Mouse (Mus musculus): ENCODE data around the gene Plscr3. TPM values are rescaled to one million over a fixed set of nuclear protein-coding genes. Genes with fewer than 3 reads are reported as not detected.

Gene Plscr3
- polyA plus RNA-seq, 1 experiment from 2014 or later: 55.1 TPM

DNA sequence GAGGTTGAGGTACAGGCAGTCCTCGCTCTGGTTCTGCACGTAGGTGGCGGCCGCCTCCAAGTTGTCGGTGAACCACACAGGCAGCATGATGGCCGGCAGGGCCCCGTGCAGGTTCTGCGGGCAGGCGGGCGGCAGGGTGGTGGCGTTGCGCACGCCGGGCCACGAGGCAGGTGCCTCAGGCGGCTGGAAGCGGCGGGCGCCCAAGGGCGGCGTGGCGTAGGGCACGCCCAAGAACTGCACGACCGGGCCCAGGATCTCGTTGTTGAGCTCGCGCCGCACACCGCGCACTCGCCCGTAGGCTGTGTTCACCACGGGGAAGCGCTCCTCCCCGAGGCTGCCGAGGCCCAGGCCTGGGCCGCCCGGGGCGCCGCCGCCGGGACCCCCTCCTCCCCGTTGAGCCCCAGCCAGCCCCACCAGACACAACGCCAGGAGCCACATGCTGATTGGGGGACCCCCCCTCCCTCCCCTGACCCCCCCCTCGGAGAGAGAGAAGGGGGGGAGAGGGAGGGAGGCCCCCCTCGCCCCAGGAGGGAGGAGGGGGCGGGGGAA lies 12.1 kb upstream of the Plscr3 start:
- Histone ChIP-seq H3K9me3 (no peaks in the 10 kb centered on the region), H3K36me3 (replicated peaks) (peaks cover 32% of the 10 kb centered on the region), H3K4me1 (peaks cover 48% of the 10 kb centered on the region), H3K4me3 (replicated peaks) (peak overlapping the region; percentile 87), H3K4me2 (peak overlapping the region; percentile 80), H3K27ac (peak overlapping the region; percentile 96), H3K27me3 (peaks cover 7% of the 10 kb centered on the region), H3K9ac (peak overlapping the region; percentile 94)
- WGBS: 7% methylated on average over 40 of the region's 48 CpGs
- no peak for ATAC-seq (ENCODE audit: low FRiP score)

- WGBS: 1% methylated on average over 9 of the region's 9 CpGs
- H3K4me3 ChIP-seq (replicated peaks): peak overlapping the region; percentile 87
- H3K9me3 ChIP-seq: no peaks in the 10 kb centered on the region
- ATAC-seq (ENCODE audit: low FRiP score): no peak
- H3K9ac ChIP-seq: peak overlapping the region; percentile 94
- peak overlapping the region; percentile 80 for H3K4me2 ChIP-seq
- peaks cover 46% of the 10 kb centered on the region for H3K4me1 ChIP-seq
- H3K27me3 ChIP-seq: peaks cover 7% of the 10 kb centered on the region
- peak overlapping the region; percentile 96 for H3K27ac ChIP-seq
- peaks cover 27% of the 10 kb centered on the region for H3K36me3 ChIP-seq (replicated peaks)
Observed at GRCm38 (mm10) chr11:69835326-69835965, 10.7 kb upstream of the Plscr3 start.

DNA sequence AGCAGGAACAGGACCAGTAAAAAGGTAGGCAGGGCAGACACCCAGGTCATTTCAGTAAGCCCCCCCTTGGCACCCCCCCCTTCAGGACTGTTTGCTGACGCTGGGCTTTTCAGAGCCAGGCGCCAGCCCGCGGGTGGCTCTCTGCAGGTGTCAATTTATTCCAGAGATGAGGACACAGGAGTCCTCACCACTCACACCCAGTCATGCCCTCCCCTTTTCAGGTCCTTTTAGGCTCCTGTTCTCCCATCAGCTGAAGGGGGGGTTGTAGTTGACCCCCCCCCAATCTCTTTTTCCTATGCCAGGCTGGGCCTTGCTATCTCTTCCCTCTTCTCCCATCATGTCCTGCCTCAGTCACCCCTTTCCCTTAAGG lies 10.2 kb upstream of the Plscr3 start:
- peaks cover 7% of the 10 kb centered on the region for H3K27me3 ChIP-seq
- 5% methylated on average over 4 of the region's 4 CpGs for WGBS
- H3K4me1 ChIP-seq: peaks cover 46% of the 10 kb centered on the region
- peaks cover 27% of the 10 kb centered on the region for H3K36me3 ChIP-seq (replicated peaks)
- peak overlapping the region; percentile 80 for H3K4me2 ChIP-seq
- H3K9me3 ChIP-seq: no peaks in the 10 kb centered on the region
- H3K9ac ChIP-seq: peak overlapping the region; percentile 94
- H3K27ac ChIP-seq: peak overlapping the region; percentile 96
- H3K4me3 ChIP-seq (replicated peaks): peak overlapping the region; percentile 87
- no peak for ATAC-seq (ENCODE audit: low FRiP score)

GRCm38 (mm10) chr11:69836703-69837576 lies 9.2 kb upstream of the Plscr3 start:
- H3K27me3 ChIP-seq: peaks cover 7% of the 10 kb centered on the region
- no peaks in the 10 kb centered on the region for H3K9me3 ChIP-seq
- H3K4me3 ChIP-seq (replicated peaks): peak overlapping the region; percentile 87
- H3K4me1 ChIP-seq: peaks cover 46% of the 10 kb centered on the region
- peaks cover 19% of the 10 kb centered on the region for H3K36me3 ChIP-seq (replicated peaks)
- peak overlapping the region; percentile 80 for H3K4me2 ChIP-seq
- H3K27ac ChIP-seq: peak overlapping the region; percentile 96
- H3K9ac ChIP-seq: peak overlapping the region; percentile 94
- 1% methylated on average over 42 of the region's 52 CpGs for WGBS
- peak; percentile 8 for ATAC-seq (ENCODE audit: low FRiP score)

DNA sequence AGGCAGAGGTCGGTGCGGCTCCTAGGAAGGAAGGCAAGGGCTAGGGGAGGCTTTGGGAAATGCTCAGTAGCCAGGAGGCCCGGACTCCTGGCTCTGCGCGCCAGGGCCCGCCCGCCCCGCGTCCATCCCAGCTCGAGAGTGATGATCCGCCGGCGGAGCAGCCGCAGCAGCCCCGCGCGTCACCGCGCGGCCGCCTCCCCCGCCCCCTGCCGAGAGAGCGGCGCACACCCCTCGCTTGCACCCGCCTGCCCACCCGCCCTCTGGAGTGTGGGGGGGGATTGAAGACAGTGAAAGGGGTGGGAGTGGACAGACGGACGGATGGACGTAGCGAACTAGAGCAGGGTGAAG lies 8.6 kb upstream of the Plscr3 start, which contains the start of gene Nlgn2:
TSS of gene Nlgn2 (minus strand) at position 181 of the 348 bp plus-strand sequence.
- H3K27me3 ChIP-seq: peaks cover 7% of the 10 kb centered on the region
- H3K4me3 ChIP-seq (replicated peaks): peak within 1 kb of the TSS; percentile 87
- peaks cover 46% of the 10 kb centered on the region for H3K4me1 ChIP-seq
- peak within 1 kb of the TSS; percentile 96 for H3K27ac ChIP-seq
- H3K9ac ChIP-seq: peak within 1 kb of the TSS; percentile 94
- under 1% methylated on average over 30 of the region's 32 CpGs for WGBS
- H3K4me2 ChIP-seq: peak within 1 kb of the TSS; percentile 80
- peak; percentile 66; the same call in 1 of the 2 replicates for ATAC-seq (ENCODE audit: low FRiP score)
- H3K36me3 ChIP-seq (replicated peaks): peaks cover 13% of the 10 kb centered on the region
- no peaks in the 10 kb centered on the region for H3K9me3 ChIP-seq

- Histone ChIP-seq H3K36me3 (replicated peaks) (peaks cover 8% of the 10 kb centered on the region), H3K9ac (peak within 1 kb of the TSS; percentile 94), H3K4me2 (peak within 1 kb of the TSS; percentile 80), H3K4me1 (peaks cover 46% of the 10 kb centered on the region), H3K4me3 (replicated peaks) (peak within 1 kb of the TSS; percentile 87), H3K27ac (peak within 1 kb of the TSS; percentile 96), H3K9me3 (no peaks in the 10 kb centered on the region), H3K27me3 (peaks cover 7% of the 10 kb centered on the region)
- ATAC-seq (ENCODE audit: low FRiP score): peak; percentile 88
- WGBS: under 1% methylated on average over 34 of the region's 34 CpGs
Observed at GRCm38 (mm10) chr11:69837952-69838713, 8.0 kb upstream of the Plscr3 start, which contains the start of gene Tmem256. Gene Tmem256 (plus strand): TSS chr11:69838514.

- peak overlapping the region; percentile 77 for H3K27ac ChIP-seq
- H3K9ac ChIP-seq: peak overlapping the region; percentile 67
- H3K4me1 ChIP-seq: peaks cover 43% of the 10 kb centered on the region
- H3K27me3 ChIP-seq: peaks cover 4% of the 10 kb centered on the region
- peak overlapping the region; percentile 80 for H3K4me2 ChIP-seq
- H3K36me3 ChIP-seq (replicated peaks): peaks cover 2% of the 10 kb centered on the region; the same call in 1 of the 2 replicates
- H3K9me3 ChIP-seq: no peaks in the 10 kb centered on the region
- WGBS: under 1% methylated on average over 7 of the region's 7 CpGs
- H3K4me3 ChIP-seq (replicated peaks): peak overlapping the region; percentile 87
- ATAC-seq (ENCODE audit: low FRiP score): no peak
Observed at GRCm38 (mm10) chr11:69838714-69839104, 7.5 kb upstream of the Plscr3 start.

DNA sequence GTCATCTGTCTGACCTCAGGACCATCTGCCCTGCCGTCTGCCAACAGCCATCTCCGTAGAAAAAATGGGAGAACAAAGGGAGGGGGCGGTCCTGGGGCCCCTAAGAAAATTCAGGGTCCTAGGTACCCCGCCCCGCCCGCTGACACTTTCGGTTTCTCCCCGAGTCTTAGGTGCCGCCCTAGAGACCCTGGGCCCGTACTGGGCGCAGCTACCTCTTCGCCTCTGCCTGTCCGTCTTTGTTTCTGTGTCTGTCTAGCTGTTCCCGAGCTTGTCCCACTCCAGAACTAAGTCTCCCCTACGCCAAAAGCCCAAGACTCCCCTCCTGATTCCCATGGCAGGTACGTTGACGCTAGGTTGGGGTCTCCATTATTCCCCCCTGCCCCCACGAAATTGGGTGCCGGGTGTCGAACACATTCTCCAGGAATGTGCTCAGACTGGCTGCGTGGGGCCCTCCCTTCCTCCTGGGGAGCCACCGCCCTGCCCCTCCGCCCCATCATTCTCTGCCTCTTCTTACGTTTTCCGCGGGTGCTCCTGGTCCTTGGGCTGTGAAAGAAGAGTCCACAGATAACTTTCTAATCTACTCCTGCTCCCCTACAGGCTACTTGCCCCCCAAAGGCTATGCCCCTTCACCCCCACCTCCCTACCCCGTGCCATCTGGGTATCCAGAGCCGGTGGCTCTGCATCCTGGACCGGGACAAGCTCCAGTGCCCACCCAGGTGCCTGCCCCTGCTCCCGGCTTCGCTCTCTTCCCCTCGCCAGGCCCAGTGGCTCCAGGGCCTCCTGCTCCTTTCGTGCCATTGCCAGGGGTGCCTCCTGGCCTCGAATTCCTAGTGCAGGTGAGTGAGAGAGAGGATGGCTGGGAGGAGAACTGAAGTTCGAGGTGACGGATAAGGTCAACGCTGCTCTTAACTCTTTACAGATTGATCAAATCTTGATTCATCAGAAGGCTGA lies 837 bp downstream of the Plscr3 start:
- peak overlapping the region; percentile 61 for H3K4me2 ChIP-seq
- no peaks in the 10 kb centered on the region for H3K27me3 ChIP-seq
- peak overlapping the region; percentile 67 for H3K4me3 ChIP-seq (replicated peaks)
- 16% methylated on average over 34 of the region's 37 CpGs for WGBS
- peak overlapping the region; percentile 82 for H3K9ac ChIP-seq
- ATAC-seq (ENCODE audit: low FRiP score): peak; percentile 39
- H3K27ac ChIP-seq: peak overlapping the region; percentile 96
- no peaks in the 10 kb centered on the region for H3K9me3 ChIP-seq
- peaks cover 40% of the 10 kb centered on the region for H3K36me3 ChIP-seq (replicated peaks)
- H3K4me1 ChIP-seq: peaks cover 32% of the 10 kb centered on the region

- Histone ChIP-seq H3K4me1 (peaks cover 32% of the 10 kb centered on the region), H3K4me2 (peak overlapping the region; percentile 61), H3K9ac (peak overlapping the region; percentile 82; the same call in 1 of the 2 replicates), H3K9me3 (no peaks in the 10 kb centered on the region), H3K36me3 (replicated peaks) (peaks cover 40% of the 10 kb centered on the region), H3K4me3 (replicated peaks) (peak overlapping the region; percentile 67), H3K27ac (no peak overlapping the region), H3K27me3 (no peaks in the 10 kb centered on the region)
- WGBS: 95% methylated on average over 6 of the region's 6 CpGs
- no peak for ATAC-seq (ENCODE audit: low FRiP score)
Observed at GRCm38 (mm10) chr11:69848021-69848420, 1.8 kb downstream of the Plscr3 start.

DNA sequence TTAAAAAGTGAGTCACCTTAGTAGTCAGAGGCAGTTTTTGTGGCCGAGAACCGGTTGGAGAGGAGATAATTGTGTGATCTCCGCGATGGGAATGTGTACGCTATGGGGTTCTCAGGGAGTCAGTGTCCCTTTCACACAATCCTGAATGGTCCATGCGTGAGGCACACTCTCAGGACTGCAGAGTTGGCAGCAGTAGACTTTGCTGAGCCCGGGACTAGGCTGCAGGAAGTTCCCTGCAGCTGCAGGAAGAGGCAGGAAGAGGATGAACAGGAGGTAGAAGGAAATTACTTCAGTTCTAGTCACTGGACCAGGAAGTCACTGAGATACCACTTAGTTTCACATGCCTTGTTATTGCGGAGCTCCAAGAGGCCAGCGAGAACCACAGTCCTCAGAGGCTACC lies 3.0 kb downstream of the Plscr3 start:
- no peak for ATAC-seq (ENCODE audit: low FRiP score)
- peaks cover 32% of the 10 kb centered on the region for H3K4me1 ChIP-seq
- no peaks in the 10 kb centered on the region for H3K27me3 ChIP-seq
- H3K9me3 ChIP-seq: no peaks in the 10 kb centered on the region
- H3K4me2 ChIP-seq: no peak overlapping the region
- H3K4me3 ChIP-seq (replicated peaks): no peak overlapping the region
- 92% methylated on average over 9 of the region's 9 CpGs for WGBS
- peaks cover 40% of the 10 kb centered on the region for H3K36me3 ChIP-seq (replicated peaks)
- no peak overlapping the region for H3K27ac ChIP-seq
- H3K9ac ChIP-seq: no peak overlapping the region

GRCm38 (mm10) chr11:69849884-69850283 lies 3.7 kb downstream of the Plscr3 start:
- Histone ChIP-seq H3K27ac (no peak overlapping the region), H3K27me3 (no peaks in the 10 kb centered on the region), H3K36me3 (replicated peaks) (peaks cover 40% of the 10 kb centered on the region), H3K4me3 (replicated peaks) (no peak overlapping the region), H3K4me2 (no peak overlapping the region), H3K4me1 (peaks cover 33% of the 10 kb centered on the region), H3K9ac (no peak overlapping the region), H3K9me3 (no peaks in the 10 kb centered on the region)
- 92% methylated on average over 15 of the region's 15 CpGs for WGBS
- ATAC-seq (ENCODE audit: low FRiP score): no peak

Data from forebrain, embryonic 12.5 days (tissue).